Mouse (Mus musculus) stomach, embryonic 14.5 days (tissue): Measurements from ENCODE around the gene Ces1d. TPM values are rescaled to one million over a fixed set of nuclear protein-coding genes. Genes with fewer than 3 reads are reported as not detected.

Source experiments
- ATAC-seq: fragments of 200-750 bp; cut with Nextera tagmentation; 2 replicates; pipeline ENCODE4 v1.8.0; 2017; ENCODE audit warnings: low read depth, moderate TSS enrichment; ENCODE audit not compliant: insufficient number of reproducible peaks, insufficient read depth, low FRiP score
- H3K27ac ChIP-seq: fragments of 300-500 bp; sonication (generic); 2 replicates; pipeline ENCODE4 v1.5.1; 2014; ENCODE audit warnings: mild to moderate bottlenecking, low read length, moderate library complexity, mixed read lengths
- H3K27me3 ChIP-seq: fragments of 300-500 bp; sonication (generic); 2 replicates; pipeline ENCODE4 v1.6.1; 2014; ENCODE audit warnings: low read length, control low read depth, mixed read lengths; ENCODE audit not compliant: control insufficient read depth, insufficient read depth
- H3K36me3 ChIP-seq: fragments of 300-500 bp; sonication (generic); 2 replicates; pipeline ENCODE4 v1.6.1; 2014; ENCODE audit warnings: mild to moderate bottlenecking, control low read depth, low read length, moderate library complexity, mixed read lengths; ENCODE audit not compliant: control insufficient read depth, insufficient read depth
- H3K4me1 ChIP-seq: fragments of 300-500 bp; sonication (generic); 2 replicates; pipeline ENCODE4 v1.6.1; 2014; ENCODE audit warnings: low read length, control low read depth, mixed read lengths; ENCODE audit not compliant: control insufficient read depth, insufficient read depth
- H3K4me2 ChIP-seq: fragments of 300-500 bp; sonication (generic); replicated peaks from 2 replicates; pipeline ENCODE4 v1.6.1; 2014; ENCODE audit warnings: low read depth, low read length, control low read depth
- H3K4me3 ChIP-seq: fragments of 300-500 bp; sonication (generic); 2 replicates; pipeline ENCODE4 v1.5.1; 2014; ENCODE audit warnings: low read depth, low read length, control low read depth
- H3K9ac ChIP-seq: fragments of 300-500 bp; sonication (generic); replicated peaks from 2 replicates; pipeline ENCODE4 v1.6.1; 2014; ENCODE audit warnings: low read depth, mild to moderate bottlenecking, control low read depth, low read length, moderate library complexity, mixed read lengths
- H3K9me3 ChIP-seq: fragments of 300-500 bp; sonication (generic); 2 replicates; pipeline ENCODE4 v1.6.1; 2016; ENCODE audit warnings: low read depth, low read length, control low read depth; ENCODE audit not compliant: control insufficient read depth
- WGBS: fragments of 180-500 bp; shearing (Covaris S2); extraction: QIAGEN DNeasy Blood & Tissue Kit; methylation state at CpG from one replicate; pipeline ENCODE4 v1.1.7; 2014; 5-methylcytosine and 5-hydroxymethylcytosine counted together
- polyA plus RNA-seq: library from polyadenylated mRNA; unstranded; fragments of >200 nt; fragmentation: Nextera tagmentation; extraction: Ambion mirVana; gene quantifications from 2 replicates; pipeline ENCODE4 v1.2.1, GENCODE M21; 2014

The Ces1d gene
- polyA plus RNA-seq, 1 experiment from 2014 or later: 1.6 TPM

- Histone ChIP-seq H3K9me3 (no peaks in the 10 kb centered on the region), H3K4me3 (no peak overlapping the region), H3K27ac (no peak overlapping the region), H3K4me1 (0 out of 2 replicates have a peak, but pooled peaks cover 3% of the 10 kb centered on the region), H3K9ac (no peak overlapping the region), H3K4me2 (no peak overlapping the region), H3K27me3 (no peaks in the 10 kb centered on the region), H3K36me3 (no peaks in the 10 kb centered on the region)
- 77% methylated on average over 2 of the region's 2 CpGs for WGBS
- ATAC-seq: no peak
Observed at GRCm38 (mm10) chr8:93174554-93174953, 23.1 kb downstream of the Ces1d start.

DNA sequence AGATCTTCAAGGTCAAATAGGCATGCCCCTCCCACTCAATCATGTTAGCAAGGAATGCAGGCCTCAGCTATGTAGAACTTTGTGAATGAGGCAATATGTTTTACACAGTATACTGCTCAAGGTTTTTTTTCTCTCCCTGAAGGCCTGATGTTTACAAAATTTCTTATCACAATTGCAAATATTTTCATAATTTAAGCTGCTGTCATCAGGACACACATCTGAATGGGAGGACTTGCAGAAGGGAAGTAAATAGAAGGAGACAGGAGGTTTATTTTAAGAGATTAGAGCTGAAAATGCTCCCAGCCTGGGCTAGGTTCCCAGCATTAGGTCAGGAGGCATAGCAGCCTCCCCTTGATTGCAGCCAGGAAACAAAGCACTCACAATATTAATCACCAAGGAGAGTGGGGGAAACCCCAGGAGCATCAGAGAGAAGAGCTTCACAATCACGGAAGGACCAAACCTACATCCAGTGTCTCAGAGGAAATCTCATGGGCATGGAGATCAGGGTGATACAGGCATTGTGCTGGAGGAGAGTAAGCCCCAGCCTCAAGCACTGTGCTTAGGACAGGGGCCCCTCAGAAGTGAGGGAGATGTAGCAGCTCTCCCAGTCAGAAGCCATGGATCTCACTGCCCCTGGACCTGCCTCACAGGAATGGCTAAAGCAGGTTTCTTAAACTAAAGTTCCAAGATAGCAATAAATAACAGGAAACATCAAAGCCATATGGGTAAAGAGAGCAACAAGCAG is 25.6 kb downstream of the Ces1d start:
- WGBS: 4% methylated on average over 1 of the region's 1 CpGs
- ATAC-seq: peak; percentile 61; the same call in 1 of the 2 replicates
- Histone ChIP-seq H3K4me1 (0 out of 2 replicates have a peak, but pooled peaks cover 3% of the 10 kb centered on the region), H3K4me2 (no peak overlapping the region), H3K9me3 (no peaks in the 10 kb centered on the region), H3K9ac (no peak overlapping the region), H3K4me3 (no peak overlapping the region), H3K36me3 (no peaks in the 10 kb centered on the region), H3K27me3 (no peaks in the 10 kb centered on the region), H3K27ac (no peak overlapping the region)

DNA sequence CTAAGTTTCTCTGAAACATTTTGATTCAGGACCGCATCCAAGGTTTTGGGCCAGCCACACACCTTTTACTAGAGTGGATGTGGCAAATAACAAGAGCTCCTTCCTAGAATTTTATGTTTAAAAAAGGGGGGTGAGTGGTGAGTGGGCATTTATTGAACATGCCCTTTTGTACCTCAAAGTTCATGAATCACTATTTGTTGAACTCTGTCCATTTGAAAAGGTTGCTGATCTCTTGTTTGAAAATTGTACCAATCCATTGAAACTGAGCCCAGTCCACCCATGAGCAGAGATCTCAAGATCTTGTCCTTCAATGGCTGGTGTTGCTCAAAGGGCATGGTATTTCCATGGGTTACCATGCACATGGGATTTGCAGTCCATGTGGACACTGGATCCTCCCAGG is 34.3 kb downstream of the Ces1d start:
- Histone ChIP-seq H3K27ac (no peak overlapping the region), H3K27me3 (no peaks in the 10 kb centered on the region), H3K9ac (no peak overlapping the region), H3K4me2 (no peak overlapping the region), H3K9me3 (no peaks in the 10 kb centered on the region), H3K4me1 (no peaks in the 10 kb centered on the region), H3K4me3 (no peak overlapping the region), H3K36me3 (no peaks in the 10 kb centered on the region)
- 93% methylated on average over 1 of the region's 1 CpGs for WGBS
- no peak for ATAC-seq

DNA sequence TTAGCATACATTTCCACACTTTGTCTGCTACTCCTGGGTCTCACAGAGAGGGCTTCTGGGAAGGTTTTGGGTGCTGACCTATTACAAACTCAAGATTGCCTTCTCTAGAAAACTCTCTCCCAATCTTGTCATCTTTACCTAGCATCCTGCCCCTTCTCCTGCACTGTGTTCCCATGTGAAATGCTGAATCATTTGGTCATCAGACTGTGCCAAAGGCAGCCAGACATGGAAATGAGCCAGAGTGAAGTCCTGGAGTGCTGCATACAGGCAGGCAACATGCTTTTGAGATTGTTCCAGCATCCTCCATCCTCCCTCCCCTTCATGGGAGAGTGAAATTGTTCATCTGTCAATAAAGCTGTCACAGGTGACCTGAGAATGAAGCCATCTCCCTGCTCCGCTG is 46.2 kb downstream of the Ces1d start:
- Histone ChIP-seq H3K4me1 (no peaks in the 10 kb centered on the region), H3K27me3 (no peaks in the 10 kb centered on the region), H3K36me3 (no peaks in the 10 kb centered on the region), H3K27ac (no peak overlapping the region), H3K4me3 (no peak overlapping the region), H3K9me3 (no peaks in the 10 kb centered on the region), H3K9ac (no peak overlapping the region), H3K4me2 (no peak overlapping the region)
- no peak for ATAC-seq
- WGBS: 92% methylated on average over 1 of the region's 1 CpGs

DNA sequence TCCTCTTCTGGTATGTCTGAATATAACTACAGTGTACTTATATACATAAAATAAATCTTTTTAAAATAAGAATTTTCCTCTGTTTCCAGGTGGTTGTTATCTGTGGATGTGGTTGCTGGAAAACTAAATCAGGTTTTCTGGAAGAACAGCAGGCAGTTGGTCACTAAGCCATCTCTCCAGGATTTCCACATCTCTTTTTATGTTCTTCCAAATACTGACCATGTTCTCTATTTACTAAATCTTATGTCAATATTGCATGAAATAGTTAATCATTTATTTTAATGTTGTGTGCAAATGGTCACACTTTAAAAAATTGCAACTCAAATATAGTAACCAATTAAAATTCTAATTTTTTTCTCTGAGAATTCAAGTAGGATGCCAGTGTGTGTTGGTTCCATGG is 50.3 kb downstream of the Ces1d start:
- ATAC-seq: no peak
- Histone ChIP-seq H3K4me2 (no peak overlapping the region), H3K36me3 (no peaks in the 10 kb centered on the region), H3K9me3 (no peaks in the 10 kb centered on the region), H3K4me1 (no peaks in the 10 kb centered on the region), H3K4me3 (no peak overlapping the region), H3K27me3 (no peaks in the 10 kb centered on the region), H3K27ac (no peak overlapping the region), H3K9ac (no peak overlapping the region)

DNA sequence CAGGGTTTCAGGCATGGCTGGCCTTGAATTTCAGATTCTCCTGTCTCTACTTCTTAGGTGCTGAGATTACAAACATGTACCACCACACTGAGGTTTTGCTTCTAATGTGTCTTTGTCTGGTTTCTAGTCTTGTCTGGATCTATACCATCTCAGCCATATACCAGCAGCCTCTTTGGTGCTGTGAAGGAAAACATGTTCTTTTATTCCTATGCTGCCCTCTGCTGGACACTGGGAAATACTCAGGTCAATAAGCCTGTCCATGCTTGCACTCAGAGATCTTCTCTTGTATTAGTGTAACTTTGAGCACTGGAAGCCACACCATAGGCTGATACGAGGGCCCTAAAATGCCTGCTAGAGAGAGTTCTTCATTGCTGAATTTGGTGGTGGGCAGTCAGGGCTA is 56.9 kb downstream of the Ces1d start:
- WGBS: 49% methylated on average over 1 of the region's 1 CpGs
- Histone ChIP-seq H3K9me3 (no peaks in the 10 kb centered on the region), H3K36me3 (no peaks in the 10 kb centered on the region), H3K27ac (no peak overlapping the region), H3K9ac (no peak overlapping the region), H3K4me3 (no peak overlapping the region), H3K27me3 (no peaks in the 10 kb centered on the region), H3K4me1 (no peaks in the 10 kb centered on the region), H3K4me2 (no peak overlapping the region)
- ATAC-seq: no peak

DNA sequence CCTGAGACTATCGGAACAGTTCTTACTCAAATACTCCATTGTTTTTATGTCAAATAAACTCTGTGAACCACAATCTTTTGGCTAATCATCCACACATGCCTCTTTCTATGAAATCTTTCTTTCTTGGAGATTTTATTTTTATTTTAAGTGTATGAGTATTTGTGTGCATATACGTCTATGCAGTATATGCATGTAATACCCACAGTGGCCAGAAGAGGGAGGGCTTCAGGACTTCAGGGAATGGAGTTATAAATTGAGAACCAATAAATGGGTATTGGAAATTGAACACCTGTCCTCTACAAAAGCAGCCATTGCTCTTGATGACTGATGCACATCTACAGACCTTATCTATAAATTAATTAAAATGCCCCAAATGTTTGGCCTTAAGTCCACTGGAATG is 65.4 kb downstream of the Ces1d start:
- H3K27ac ChIP-seq: no peak overlapping the region
- no peaks in the 10 kb centered on the region for H3K9me3 ChIP-seq
- H3K27me3 ChIP-seq: no peaks in the 10 kb centered on the region
- H3K4me3 ChIP-seq: no peak overlapping the region
- no peaks in the 10 kb centered on the region for H3K36me3 ChIP-seq
- H3K4me2 ChIP-seq: no peak overlapping the region
- H3K4me1 ChIP-seq: no peaks in the 10 kb centered on the region
- H3K9ac ChIP-seq: no peak overlapping the region
- 92% methylated on average over 2 of the region's 2 CpGs for WGBS
- ATAC-seq: no peak

DNA sequence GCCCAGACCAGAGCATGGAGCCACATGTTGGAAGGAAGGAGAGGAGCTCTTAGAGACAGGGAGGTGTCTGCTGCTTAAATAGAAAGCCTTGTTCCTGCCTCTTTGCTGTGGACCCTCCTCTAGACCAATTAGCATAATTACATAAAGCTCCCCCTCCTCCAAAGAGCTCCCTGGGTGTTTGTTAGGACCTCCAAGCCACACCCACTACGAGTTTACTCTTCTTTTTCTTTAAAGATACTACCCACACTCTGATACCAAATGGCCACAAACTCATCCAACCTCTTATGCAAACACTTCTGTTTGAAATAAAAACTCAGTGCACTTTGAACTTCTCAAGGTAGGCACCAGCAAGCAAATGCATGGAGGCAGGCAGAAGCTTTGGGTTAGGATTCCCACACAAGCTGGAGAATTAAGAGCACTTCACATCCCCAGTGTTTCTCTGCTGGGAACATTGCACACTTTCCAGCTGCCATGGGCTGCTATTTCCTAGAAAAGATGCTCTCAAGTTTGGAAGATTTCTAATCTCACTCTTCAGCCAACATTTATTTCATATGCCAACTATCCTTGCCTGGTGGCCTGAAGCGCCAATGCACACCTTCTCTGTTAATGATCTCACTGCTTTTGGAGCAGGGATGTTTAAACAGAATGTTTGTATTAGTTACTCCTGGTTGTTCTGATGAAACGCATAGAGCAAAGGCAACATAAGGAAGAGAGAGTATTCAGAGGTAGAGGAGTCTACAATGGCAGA is 66.2 kb downstream of the Ces1d start, which contains the start of gene Ces1c:
TSS of gene Ces1c (minus strand) at position 51 of the 748 bp plus-strand sequence.
- H3K9me3 ChIP-seq: no peaks in the 10 kb centered on the region
- H3K9ac ChIP-seq: no peak within 1 kb of the TSS
- no peak for ATAC-seq
- no peaks in the 10 kb centered on the region for H3K4me1 ChIP-seq
- no peak within 1 kb of the TSS for H3K27ac ChIP-seq
- no peak within 1 kb of the TSS for H3K4me3 ChIP-seq
- no peak within 1 kb of the TSS for H3K4me2 ChIP-seq
- H3K36me3 ChIP-seq: no peaks in the 10 kb centered on the region
- 71% methylated on average over 3 of the region's 3 CpGs for WGBS
- H3K27me3 ChIP-seq: no peaks in the 10 kb centered on the region
